In the genomic region with DNA sequence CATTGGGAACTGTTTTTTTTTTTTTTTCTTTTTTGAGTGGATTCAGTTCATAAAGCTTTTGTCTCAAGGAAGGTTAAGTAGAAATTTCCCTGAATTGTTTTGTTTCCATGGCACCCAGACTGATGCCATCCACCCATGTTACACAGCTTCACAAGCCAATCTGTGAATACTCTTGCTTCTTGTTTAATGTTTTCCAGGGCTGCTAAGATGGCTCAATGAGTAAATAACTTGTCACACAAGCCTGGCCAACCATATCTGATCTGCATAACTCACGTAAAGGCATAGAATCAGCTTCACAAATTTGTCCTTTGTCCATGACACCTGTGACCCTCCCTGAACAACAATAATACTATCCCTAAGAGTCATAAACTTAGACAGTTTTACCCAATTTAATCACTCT, we compare ENCODE assay signal across 18 mouse cellular contexts.
"Had no signal": no experiment of that assay in that cellular context is flagged by ENCODE, and none has a peak within 500 bp of the region (broad histone marks: within the 10 kb centered on the region; RNA-seq: fewer than 3 reads in every experiment).

No protein-coding gene starts in this region.

- H3K9ac ChIP-seq: lung, embryonic 14.5 days; midbrain, embryonic 13.5 days; neural tube, embryonic 13.5 days; neural tube, embryonic 15.5 days had no signal

- H3K27ac ChIP-seq: midbrain, embryonic 10.5 days; midbrain, embryonic 13.5 days; neural tube, embryonic 13.5 days; neural tube, embryonic 15.5 days had no signal

- H3K4me1 ChIP-seq: neural tube, embryonic 15.5 days had no signal

- H3K9me3 ChIP-seq: midbrain, embryonic 10.5 days; midbrain, embryonic 13.5 days; neural tube, embryonic 13.5 days; neural tube, embryonic 15.5 days had no signal

- ATAC-seq: midbrain, embryonic 13.5 days; midbrain, embryonic 16.5 days had no signal

- H3K4me3 ChIP-seq: midbrain, embryonic 10.5 days; midbrain, embryonic 13.5 days; myocyte; neural tube, embryonic 13.5 days; neural tube, embryonic 15.5 days had no signal

- H3K36me3 ChIP-seq: midbrain, embryonic 10.5 days; midbrain, embryonic 13.5 days; neural tube, embryonic 13.5 days; neural tube, embryonic 15.5 days had no signal

- H3K27me3 ChIP-seq: midbrain, embryonic 13.5 days; neural tube, embryonic 13.5 days; neural tube, embryonic 15.5 days had no signal

- H3K4me2 ChIP-seq: lung, embryonic 14.5 days; midbrain, embryonic 13.5 days; neural tube, embryonic 13.5 days; neural tube, embryonic 15.5 days had no signal

- DNase-seq: lung, adult 18-20 months; lung, embryonic 14.5 days; lung, postnatal 10 days; lung, postnatal 4 days; retina, postnatal 1 day; right cerebral cortex, adult 18-20 months; right cerebral cortex, postnatal 25 days; right cerebral cortex, postnatal 4 days; spleen, adult 18-20 months; thymus, adult 18-20 months; thymus, postnatal 14 days; thymus, postnatal 36 days had no signal
